Mouse (Mus musculus) large intestine, adult 2 months (tissue): ENCODE data around the gene Zswim4. TPM values are rescaled to one million over a fixed set of nuclear protein-coding genes. Genes with fewer than 3 reads are reported as not detected.
"Not testable (repeated sequence)": the region's sequence is repeated elsewhere in the genome, so short reads cannot be mapped to it uniquely, and the experiment has no call there.

Experiments
- DNase-seq: peaks from one replicate; pipeline ENCODE4 v3.0.0-alpha.2; 2012; ENCODE audit warnings: low read depth, low spot score
- WGBS: fragments of 180-500 bp; shearing (Covaris S2); methylation state at CpG from one replicate; pipeline ENCODE4 v1.1.7; 2018; 5-methylcytosine and 5-hydroxymethylcytosine counted together
- polyA plus RNA-seq: library from polyadenylated mRNA; depleted of rRNA; stranded (reverse); fragments of >200 nt; gene quantifications from 2 replicates; pipeline ENCODE4 v1.2.3, GENCODE M21; 2012; rRNA removed

The Zswim4 gene
- polyA plus RNA-seq = 10.4 and 16.4 TPM in 2 replicates

DNA sequence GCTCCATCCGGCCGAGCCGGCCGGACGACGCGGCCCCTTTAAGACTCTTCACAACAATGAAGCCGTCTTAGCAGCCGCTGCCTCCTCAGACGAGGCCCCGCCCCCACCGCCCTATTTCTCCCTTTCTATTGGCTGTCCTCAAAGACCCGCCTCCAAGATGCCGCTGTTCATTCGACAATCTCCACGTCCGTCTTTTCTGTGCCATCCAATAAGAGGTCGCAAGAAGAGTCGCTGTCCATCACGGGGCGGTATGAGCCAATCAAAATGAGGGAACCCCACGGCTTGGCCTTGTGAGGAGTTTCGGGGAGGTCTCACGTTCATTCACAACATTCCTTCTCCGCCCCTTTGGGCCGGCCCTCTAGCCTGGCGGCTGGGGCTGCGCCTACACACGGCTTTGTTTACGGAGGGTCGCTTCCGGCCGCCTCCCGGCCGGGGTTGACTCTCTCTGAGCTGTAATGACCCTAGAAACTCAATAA is at the start of gene Zswim4:
Gene Zswim4, minus strand, starts transcription at position 58 of the 476 bp plus-strand sequence.
- WGBS = 0% methylated on average over 35 of the region's 35 CpGs
- peak; percentile 99 for DNase-seq

DNA sequence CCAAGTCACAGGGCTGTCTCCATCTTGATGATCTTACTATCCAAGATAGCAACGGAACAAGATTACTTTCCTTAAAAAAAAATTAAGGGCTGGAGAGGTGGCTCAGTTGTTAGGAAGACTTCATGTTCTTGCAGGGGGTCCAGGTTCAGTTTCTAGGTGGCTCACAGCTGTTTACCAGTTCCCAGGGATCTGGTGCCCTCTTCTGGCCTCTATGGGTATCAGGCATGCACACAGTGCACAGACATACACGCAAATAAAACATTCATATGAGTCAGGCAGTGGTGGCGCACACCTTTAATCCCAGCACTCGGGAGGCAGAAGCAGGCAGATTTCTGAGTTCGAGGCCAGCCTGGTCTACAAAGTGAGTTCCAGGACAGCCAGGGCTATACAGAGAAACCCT is 48.8 kb upstream of the Zswim4 start:
- not testable (repeated sequence) for DNase-seq
- 58% methylated on average over 5 of the region's 5 CpGs for WGBS

DNA sequence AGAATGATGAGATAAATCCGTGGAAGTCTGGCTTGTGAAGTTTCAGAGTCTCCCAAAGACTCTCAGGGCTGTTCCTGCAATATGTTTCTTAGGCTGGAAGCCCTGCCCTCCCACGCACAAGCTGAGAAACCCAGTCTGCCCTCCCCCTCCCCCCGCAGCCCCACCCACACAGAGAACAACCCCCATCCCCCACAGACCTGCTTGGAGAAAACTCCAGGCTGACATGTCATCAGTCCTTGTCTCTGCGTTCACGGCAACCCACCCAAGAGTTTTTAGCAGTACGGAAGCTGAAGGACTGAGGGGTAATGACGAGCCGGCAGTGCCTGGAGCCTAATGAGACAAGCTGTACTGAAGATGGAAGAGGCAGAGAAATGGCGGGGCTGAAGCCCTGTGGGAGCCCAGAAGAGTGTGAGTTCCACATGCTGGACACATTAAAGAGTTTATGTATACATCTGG is 47.8 kb upstream of the Zswim4 start:
- WGBS = 28% methylated on average over 9 of the region's 9 CpGs
- no peak for DNase-seq

DNA sequence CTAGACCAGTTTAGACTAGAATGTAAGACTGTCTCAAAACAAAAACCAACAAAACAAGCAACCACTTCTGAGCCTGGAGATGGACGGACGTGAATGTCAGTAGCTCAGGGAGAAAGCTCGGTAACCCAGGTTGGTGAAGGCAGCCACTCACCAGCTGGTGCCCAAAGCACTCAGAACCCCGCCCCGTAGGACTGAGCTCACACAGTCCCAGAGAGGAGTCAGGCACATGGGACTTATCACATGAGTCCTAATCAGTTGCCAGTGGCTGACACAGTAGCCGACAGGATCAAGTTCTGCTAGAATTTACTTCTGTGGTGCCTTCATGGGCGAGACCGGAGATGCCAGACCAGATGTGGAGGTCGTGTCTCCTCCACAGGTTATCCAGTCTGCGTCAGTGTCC is 43.9 kb upstream of the Zswim4 start:
- 66% methylated on average over 10 of the region's 10 CpGs for WGBS
- DNase-seq = no peak

DNA sequence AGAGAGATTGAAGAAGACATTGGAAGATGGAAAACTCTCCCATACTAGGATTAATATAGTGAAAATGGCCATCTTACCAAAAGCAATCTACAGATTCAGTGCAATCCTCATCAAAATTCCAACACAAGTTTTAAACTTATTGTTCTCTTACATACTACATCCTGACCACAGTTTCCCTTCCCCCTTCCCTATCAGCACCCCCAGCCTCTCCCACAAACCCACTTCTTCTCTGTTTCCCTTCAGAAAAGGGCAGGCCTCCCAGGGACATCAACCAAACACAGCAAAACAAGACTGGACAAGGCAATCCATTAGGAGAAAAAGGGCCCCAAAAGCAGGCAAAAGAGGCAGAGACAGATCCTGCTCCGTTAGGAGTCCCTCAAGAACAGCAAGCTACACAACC is 39.6 kb upstream of the Zswim4 start:
- DNase-seq = no peak
- 64% methylated on average over 1 of the region's 1 CpGs for WGBS

DNA sequence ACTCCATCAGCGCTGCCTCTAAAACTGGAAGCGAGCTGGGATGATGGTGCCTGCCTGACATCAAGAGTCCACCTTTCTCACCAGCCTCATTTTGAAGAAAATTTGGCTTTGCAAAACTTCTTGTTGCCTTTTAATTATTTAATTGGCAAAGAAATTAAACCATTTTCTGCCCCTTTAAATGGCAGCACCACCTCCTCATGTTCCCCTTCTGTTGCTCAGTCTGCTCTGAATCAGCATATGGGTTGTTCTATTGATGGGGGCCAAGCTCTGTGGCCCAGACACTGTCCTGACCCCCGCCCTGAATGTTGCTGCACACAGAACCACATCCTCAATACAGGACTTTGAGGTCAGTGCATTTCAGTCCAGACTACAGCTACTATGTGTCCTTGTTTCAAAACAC is 37.1 kb upstream of the Zswim4 start:
- DNase-seq = no peak
- 81% methylated on average over 3 of the region's 3 CpGs for WGBS

DNA sequence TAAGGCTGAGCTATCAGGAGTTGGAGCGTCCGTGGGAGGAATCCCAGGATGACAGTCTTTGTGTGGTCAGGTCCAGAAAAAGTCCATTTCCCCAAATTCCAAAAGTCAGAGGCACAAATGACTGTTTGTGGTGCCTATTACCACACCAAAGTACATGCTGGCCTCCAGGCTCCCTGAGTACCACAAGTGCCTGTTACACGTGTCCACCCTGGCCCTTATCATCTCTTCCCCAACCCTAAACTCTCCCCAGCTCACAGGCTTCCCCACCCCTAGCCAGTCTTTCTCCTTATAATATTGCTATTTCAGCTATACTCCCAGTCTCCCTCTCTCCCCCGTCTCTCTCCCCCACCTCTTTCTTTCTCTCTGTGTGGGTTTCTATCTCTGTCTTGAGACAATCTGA is 35.4 kb upstream of the Zswim4 start:
- 85% methylated on average over 4 of the region's 4 CpGs for whole genome bisulfite sequencing
- no peak for DNase-seq

DNA sequence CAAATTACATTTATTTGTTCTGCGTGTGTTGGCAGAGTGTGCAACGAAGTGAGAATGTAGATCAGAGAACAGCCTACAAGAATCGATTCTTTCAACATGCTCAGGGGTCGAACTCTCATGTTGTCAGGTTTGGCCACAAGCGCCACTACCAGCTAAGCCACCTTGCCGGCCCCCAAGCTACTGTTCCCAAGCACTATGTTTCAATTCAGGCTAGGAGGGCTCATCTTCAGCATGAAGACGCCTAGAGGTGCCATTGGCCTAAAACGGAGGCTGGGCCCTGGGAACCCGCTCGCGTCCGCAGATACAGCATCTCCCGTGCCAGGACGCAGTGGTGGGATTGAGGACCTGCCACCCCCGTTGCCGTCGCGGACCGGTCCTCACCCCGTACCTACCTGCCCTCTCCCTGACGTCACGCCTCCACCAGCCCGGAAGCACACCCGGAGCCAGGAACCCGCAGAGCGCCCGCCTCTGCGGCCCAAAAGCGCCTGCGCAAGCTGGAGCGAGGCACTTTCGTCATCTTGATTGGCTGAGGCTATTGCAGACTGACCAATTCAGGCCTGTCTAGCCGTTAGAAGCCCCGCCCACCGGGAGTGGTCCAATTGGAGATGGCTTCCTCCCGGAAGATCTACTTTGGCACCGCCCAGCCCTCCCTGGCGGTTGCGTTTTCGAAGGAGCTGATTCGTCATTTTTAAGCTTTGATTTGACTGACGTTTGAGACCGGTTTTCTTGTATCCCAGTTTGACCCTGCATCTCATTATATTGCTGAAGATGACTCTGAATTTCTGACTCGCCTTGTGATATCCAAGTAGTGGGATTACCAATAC is 33.3 kb upstream of the Zswim4 start, which contains the start of gene Ccdc130:
Gene Ccdc130, minus strand, starts transcription at position 431 of the 824 bp plus-strand sequence.
- peak; percentile 98 for DNase-seq
- WGBS = under 1% methylated on average over 44 of the region's 44 CpGs

DNA sequence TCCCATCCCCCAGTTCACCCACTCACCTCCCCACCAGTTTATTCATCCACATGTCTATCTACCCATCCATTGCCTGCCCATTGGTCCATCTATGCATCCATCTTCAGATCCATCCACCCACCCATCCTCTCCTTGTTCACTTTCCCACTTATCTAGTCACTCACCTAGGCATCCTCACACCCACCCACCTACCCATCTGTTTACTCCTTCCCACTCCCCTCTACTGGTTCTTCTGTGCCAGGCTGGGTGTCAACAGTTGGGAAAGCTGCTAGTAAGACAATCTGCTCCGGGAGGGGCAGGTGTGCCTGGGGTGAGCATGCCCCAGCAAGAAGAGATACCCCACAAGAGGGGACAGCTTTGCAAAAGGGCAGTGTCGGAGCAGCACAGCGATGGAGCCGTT is 24.2 kb upstream of the Zswim4 start:
- DNase-seq = no peak
- WGBS = 92% methylated on average over 4 of the region's 4 CpGs

DNA sequence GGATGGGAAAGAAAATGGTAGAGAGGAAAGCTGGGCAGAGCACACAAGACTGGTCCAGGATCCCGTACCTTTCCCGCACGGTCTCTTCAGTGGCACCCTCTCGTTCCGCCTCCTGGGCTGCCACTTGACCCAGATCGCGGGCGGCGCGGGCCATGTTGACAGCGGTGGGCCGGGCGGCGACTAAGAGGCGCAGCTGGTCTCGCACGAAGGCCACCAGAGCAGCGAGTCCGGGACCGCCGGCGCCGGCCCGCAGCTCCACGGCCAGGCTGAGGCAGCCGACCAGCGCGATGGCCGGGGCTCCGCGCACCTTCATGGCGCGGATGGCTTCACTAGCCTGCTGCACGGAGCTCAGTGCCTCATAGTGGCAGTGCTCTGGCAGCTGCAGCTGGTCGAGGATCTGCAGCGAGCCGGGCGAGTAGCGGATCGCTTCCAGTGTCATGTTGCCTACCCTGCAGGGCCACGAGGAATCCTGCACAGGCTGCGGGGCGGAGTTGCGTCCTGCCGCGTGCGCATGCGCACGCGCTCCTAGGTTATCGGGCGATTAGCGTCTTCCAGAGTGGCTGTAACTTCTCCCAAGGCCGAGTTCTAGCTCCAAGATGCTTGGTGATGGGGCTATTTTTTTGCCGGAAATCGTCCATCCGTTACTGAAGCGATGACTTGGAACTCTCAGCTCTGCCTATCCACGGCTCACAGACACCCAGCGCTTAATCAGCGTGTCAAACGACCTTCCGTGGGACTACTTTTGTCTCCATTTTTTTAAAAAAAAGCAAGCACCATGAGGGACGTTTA is 20.2 kb upstream of the Zswim4 start, which contains the start of gene Mri1:
Gene Mri1, minus strand, starts transcription at position 505 of the 789 bp plus-strand sequence.
- WGBS = under 1% methylated on average over 64 of the region's 64 CpGs
- DNase-seq = peak; percentile 57

DNA sequence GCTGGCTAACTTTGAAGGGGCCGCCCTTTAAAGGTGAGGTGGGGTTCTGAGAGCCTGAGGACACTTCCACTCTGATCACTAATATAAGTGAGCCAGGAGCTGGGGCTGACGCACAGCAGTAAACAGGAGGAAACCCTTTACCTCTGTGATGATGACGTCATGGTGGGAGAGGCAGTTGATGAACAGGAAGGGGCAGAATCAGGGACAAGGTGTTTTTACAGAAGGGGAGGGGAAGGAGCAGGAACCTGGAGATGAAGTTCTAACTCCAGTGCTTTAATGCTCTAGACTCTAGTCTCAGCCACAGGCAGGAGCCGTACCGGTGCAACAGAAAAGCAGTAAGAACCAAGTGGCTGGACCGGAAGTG is 19.6 kb upstream of the Zswim4 start:
- DNase-seq = peak; percentile 73
- WGBS = 10% methylated on average over 6 of the region's 6 CpGs

DNA sequence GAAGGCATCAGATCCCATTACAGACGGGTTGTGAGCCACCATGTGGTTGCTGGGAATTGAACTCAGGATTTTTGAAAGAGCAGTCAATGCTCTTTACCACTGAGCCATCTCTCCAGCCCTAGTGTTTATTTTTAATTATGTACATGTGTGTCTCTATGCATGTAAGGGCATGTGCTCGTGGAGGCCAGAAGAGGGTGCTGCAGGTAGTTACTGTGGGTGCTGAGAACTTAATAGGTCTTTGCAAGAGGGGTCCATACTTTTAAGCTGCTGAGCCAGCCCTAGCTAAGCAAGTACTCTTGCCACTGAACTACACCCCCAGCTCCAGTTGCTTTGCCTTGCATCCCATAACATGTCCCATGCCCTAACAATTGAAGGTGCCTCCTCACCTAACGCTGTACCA is 19.0 kb upstream of the Zswim4 start:
- DNase-seq = no peak
- WGBS = 82% methylated on average over 3 of the region's 3 CpGs

DNA sequence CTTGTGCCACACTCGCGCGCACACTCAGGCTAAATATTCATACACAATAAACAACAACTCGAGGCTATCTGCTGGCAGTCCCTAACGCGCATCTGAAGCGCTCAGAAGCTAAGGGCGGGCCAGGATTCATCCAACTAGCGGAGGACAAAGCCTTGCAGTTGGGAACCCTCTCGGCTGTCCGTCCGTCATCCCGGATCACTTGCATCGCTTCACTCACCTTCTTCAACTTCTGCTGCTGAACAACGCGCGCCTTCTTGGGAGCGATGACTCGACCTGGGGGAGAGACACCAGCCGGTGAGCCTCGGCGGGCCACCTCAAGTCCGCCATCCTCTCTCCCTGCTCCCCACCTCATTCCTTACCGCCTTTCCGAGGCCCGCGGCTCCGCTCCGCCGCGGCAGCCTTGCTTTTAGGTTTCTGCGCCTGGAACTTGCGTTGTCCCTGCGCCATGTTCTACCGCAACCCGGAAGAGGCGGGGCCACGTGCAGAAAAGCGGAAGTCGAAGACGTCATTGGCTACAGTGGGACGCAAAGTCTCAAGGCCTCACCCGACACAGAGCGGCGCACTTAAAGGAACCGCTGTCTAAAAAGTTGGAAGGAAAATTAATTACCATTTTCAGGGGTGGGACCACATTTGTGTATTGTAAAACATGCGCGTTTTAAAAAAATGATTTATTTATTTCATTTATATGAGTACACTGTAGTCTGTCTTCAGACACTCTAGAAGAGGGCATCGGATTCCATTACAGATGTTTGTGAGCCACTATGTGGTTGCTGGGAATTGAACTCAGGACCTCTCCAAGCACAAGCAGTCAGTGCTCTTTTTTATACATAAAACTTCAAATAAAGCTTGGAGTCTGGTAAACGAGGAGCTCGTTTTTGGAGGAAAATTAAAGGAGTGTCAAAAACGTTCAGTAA is 12.7 kb upstream of the Zswim4 start, which contains the start of gene D8Ertd738e:
Gene D8Ertd738e, minus strand, starts transcription at position 463 of the 914 bp plus-strand sequence.
- WGBS = 3% methylated on average over 52 of the region's 52 CpGs

DNA sequence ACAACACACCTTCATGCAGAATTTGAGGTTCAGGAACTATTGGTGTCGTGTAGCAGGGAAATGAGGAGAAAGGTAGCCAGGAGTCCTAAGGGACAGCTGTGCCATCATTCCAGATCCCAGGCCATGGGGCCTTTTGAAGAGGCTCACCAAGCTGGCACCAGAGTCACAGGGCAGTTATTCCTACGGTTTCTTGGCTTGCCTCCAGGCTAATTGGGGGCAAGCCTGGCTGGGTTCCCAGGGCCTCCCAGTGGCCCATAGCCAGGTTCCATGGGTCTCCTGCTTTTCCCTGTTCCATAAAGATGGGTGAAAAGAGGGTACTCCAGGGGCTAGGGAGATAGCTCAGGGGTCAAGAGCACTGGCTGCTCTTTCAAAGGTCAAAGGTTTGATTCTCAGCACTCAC is 5.0 kb upstream of the Zswim4 start:
- WGBS = 23% methylated on average over 2 of the region's 2 CpGs
- peak; percentile 24 for DNase-seq

More for the DNA sequence above, 12.7 kb upstream of the Zswim4 start, which contains the start of gene D8Ertd738e:
- DNase-seq = peak; percentile 86

DNA sequence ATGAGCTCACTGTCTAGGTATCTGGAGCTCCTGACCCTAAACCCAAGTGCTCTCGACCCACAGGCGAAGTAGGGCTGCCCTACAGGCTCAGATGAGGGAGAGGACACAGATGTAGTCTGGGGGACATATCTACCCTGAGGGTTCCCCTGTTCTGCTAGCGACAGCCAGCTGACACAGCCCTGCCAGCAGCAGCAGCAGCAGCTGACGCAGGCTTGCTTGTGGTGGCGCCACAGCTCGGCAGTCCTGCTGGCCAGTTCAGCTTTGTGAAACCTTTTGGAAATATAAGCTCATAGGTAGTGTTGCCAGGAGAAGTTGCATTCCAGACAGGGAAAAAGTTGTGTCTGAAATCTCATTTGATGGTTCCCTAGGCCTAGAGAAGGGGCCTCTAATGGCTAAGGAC is 4.3 kb upstream of the Zswim4 start:
- 68% methylated on average over 6 of the region's 6 CpGs for WGBS
- no peak for DNase-seq

DNA sequence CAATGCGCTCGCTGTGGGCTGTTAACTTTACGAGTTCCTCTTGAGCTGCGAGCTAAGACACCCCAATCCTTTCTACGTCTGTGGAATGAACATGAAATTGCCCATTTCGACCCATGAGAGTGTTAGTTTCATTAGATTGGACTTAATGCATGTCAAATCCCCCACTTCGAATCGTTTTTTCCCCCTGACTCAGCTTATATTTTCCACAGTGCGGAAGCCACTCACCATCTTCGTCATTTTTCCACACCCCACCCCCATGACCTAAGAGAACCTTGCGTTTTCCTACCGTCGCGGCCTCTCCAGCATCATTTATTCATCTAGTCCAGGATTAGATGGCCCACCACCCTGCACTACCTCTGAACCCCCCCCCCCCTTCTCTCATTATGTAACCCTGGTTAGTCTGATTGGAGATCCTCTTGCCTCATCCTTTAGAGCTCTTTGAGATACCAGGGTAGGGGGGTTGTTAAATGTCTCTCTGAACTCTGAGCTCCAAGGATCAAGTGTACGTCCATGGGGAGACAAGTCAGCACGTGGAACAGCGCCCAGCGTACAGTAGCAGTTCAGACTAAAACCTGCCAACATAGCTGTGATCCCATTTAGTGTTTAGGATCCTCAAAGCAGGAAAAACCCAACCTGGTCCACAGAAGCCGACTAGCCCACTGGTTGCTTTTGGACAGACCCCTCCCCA is 831 bp upstream of the Zswim4 start:
- no peak for DNase-seq
- 12% methylated on average over 19 of the region's 19 CpGs for WGBS

DNA sequence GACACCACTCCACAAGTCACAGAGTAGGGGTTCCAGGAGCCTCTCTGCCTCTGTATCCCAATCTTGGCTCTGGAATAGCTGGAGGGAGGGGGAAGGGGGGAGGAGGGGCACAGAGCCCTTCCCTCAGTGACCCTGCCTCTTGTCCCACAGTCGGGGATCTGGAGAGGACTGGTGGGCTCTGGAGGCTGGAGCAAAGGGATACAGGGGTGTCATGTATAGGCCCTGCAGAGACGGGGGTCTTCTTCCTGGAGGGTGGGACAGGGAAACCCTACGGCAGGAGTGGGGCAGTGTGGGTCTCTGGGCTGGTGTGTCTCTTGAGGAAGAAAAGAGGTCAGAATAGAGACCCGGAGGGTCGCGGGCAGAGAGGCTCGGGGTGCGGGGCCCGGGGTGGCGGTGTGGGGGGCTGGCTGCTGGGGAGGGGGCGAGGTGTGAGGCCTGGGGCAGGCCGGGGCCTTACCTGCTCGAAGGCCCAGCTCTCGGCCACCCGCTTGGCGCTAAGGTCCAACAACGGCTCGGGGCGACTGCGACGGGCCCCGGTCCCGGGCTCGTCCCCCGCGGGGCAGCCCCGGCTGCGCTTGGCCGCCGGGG is 351 bp downstream of the Zswim4 start:
- no peak for DNase-seq
- WGBS = 1% methylated on average over 30 of the region's 30 CpGs

DNA sequence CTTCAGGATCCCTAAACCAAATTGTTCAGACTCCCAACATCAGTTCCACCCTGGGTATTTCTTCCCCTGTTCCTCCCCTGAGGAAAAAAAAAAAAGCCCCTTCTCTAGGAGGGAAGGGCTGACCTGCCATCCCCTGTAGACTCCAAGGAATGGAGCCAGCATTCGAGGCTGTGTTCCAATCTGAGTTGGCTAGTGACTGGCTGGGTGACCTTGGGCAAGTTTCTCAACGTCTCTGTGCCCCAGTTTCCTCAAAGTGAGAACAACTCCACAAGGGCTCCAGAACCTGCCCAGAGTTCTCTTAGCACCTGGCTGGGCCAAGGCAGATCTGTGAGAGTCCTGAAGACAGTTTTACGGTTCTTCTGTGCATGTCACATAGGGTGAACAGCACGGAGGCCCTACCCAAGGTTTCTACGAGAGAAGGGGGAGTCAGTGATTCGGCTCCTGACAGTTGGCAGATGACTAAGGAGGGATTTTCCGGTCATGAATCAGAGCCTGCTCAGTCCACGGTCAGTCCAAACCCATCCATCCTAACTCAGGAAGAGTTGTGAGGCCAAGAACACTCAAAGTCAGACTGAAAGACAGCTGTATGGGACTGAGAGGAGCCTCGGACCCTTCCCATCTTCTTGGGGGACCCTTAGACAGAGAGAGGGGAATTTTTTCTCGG is 977 bp downstream of the Zswim4 start:
- 5% methylated on average over 10 of the region's 10 CpGs for WGBS
- no peak for DNase-seq
